Mouse (Mus musculus) limb, embryonic 14.5 days (tissue): ENCODE measurements around the gene 4932438H23Rik. TPM values are rescaled to one million over a fixed set of nuclear protein-coding genes. Genes with fewer than 3 reads are reported as not detected.

Source experiments
- ATAC-seq: fragments of 200-750 bp; cut with Nextera tagmentation; 2 replicates; pipeline ENCODE4 v1.8.0; 2017; ENCODE audit warnings: low read depth, moderate number of reproducible peaks, moderate TSS enrichment; ENCODE audit not compliant: low FRiP score
- DNase-seq: peaks from one replicate; pipeline ENCODE4 v3.0.0-alpha.2; 2015; ENCODE audit warnings: low spot score
- H3K27ac ChIP-seq: fragments of 300-500 bp; sonication (generic); replicated peaks from 2 replicates; pipeline ENCODE4 v1.5.1; 2014; ENCODE audit warnings: low read depth, mild to moderate bottlenecking, low read length, moderate library complexity, mixed read lengths
- H3K27me3 ChIP-seq: fragments of 300-500 bp; sonication (generic); 2 replicates; pipeline ENCODE4 v1.6.1; 2014; ENCODE audit warnings: low read length, mixed read lengths; ENCODE audit not compliant: control insufficient read depth, insufficient read depth
- H3K36me3 ChIP-seq: fragments of 300-500 bp; sonication (generic); 2 replicates; pipeline ENCODE4 v1.6.1; 2014; ENCODE audit warnings: mild to moderate bottlenecking, low read length, moderate library complexity, mixed read lengths; ENCODE audit not compliant: control insufficient read depth, insufficient read depth
- H3K4me1 ChIP-seq: fragments of 300-500 bp; sonication (generic); 2 replicates; pipeline ENCODE4 v1.6.1; 2014; ENCODE audit warnings: antibody characterized with exemption, low read length, mixed read lengths; ENCODE audit not compliant: control insufficient read depth, insufficient read depth
- H3K4me2 ChIP-seq: fragments of 300-500 bp; sonication (generic); replicated peaks from 2 replicates; pipeline ENCODE4 v1.6.1; 2014; ENCODE audit warnings: low read depth, mild to moderate bottlenecking, low read length, moderate library complexity; ENCODE audit not compliant: severe bottlenecking
- H3K4me3 ChIP-seq: fragments of 300-500 bp; sonication (generic); replicated peaks from 2 replicates; pipeline ENCODE4 v1.5.1; 2014; ENCODE audit warnings: low read length
- H3K9ac ChIP-seq: fragments of 300-500 bp; sonication (generic); 2 replicates; pipeline ENCODE4 v1.6.1; 2014; ENCODE audit warnings: mild to moderate bottlenecking, low read depth, low read length, moderate library complexity; ENCODE audit not compliant: severe bottlenecking
- H3K9me3 ChIP-seq: fragments of 300-500 bp; sonication (generic); 2 replicates; pipeline ENCODE4 v1.6.1; 2016; ENCODE audit warnings: low read length; ENCODE audit not compliant: control insufficient read depth
- POLR2A ChIP-seq: fragments of 200-500 bp; IDR thresholded peaks from 2 replicates; pipeline ENCODE4 v1.8.0; 2012; ENCODE audit warnings: inconsistent platforms, mild to moderate bottlenecking, moderate library complexity, borderline replicate concordance; ENCODE audit not compliant: insufficient read depth, insufficient read length; ENCODE audit errors: extremely low read depth
- WGBS: fragments of 180-500 bp; shearing (Covaris S2); extraction: QIAGEN DNeasy Blood & Tissue Kit; methylation state at CpG from one replicate; pipeline ENCODE4 v1.1.7; 2014; 5-methylcytosine and 5-hydroxymethylcytosine counted together
- polyA plus RNA-seq, 2 experiments: library from polyadenylated mRNA; depleted of rRNA in 1 of 2; stranded (reverse) in 1 of 2; unstranded in 1 of 2; fragments of >200 nt; fragmentation: Nextera tagmentation in 1 of 2; extraction: Ambion mirVana in 1 of 2; gene quantifications; 2 replicates each; pipeline versions ENCODE4 v1.2.1 to v1.2.3; 2012 to 2014

The 4932438H23Rik gene
- polyA plus RNA-seq, 2 experiments: 0.32 to 0.45 TPM

GRCm38 (mm10) chr16:91044270-91045182, 50.4 kb downstream of the 4932438H23Rik start, which contains the start of gene Paxbp1:
Gene Paxbp1, minus strand, starts transcription at chr16:91044543.
- DNase-seq: peak; percentile 99
- Histone ChIP-seq H3K27me3 (no peaks in the 10 kb centered on the region), H3K4me3 (peak within 1 kb of the TSS; percentile 85), H3K36me3 (peaks cover 18% of the 10 kb centered on the region), H3K9me3 (no peaks in the 10 kb centered on the region), H3K9ac (peak within 1 kb of the TSS; percentile 93), H3K4me2 (peak within 1 kb of the TSS; percentile 62), H3K27ac (peak within 1 kb of the TSS; percentile 95), H3K4me1 (peaks cover 6% of the 10 kb centered on the region; the same call in 1 of the 2 replicates)
- peak; percentile 85 for TF ChIP-seq POLR2A
- WGBS: 2% methylated on average over 55 of the region's 70 CpGs
- ATAC-seq: peak; percentile 95

DNA sequence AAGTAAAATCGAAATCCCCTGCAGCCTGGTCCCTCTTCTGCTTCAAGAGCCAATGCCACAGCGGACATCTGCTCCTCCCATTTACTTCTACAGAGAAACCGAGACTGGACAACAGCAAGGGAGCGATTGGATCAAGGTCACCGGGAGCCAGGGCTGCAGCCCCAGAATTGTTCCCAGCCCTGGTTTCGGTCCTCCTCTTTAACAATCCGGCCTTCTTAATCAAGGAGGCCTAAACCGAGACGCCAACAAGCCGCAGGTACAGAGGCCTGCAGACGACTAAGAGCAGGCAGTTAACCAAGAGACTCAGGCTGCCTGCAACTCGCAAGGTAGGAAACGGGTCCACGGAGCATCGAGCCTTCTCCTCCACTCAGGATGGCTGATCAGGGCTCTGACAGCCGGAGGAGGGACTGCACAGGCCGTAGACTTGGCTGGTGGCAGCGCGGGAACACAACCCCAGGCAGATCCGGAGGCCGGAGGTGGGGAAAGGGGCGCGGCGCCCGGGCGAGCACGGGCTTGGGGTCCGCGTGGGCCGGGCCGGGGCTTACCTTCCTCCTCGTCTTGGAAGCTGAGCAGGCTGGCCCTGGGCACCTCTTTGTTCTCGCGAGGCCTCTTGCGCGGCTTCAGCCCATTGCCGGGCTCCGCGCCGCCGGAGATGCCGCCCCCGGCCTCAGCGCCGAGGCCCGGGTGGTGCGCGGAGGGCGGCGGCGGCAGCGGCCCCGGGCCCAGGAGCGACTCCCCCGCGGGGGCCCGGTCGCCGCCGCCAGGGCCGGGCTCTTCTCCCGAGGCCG, 51.3 kb downstream of the 4932438H23Rik start:
- Histone ChIP-seq H3K27ac (peak overlapping the region; percentile 95), H3K4me1 (peaks cover 6% of the 10 kb centered on the region; the same call in 1 of the 2 replicates), H3K4me3 (peak overlapping the region; percentile 85), H3K36me3 (peaks cover 26% of the 10 kb centered on the region), H3K9ac (peak overlapping the region; percentile 93), H3K9me3 (no peaks in the 10 kb centered on the region), H3K27me3 (no peaks in the 10 kb centered on the region), H3K4me2 (peak overlapping the region; percentile 62)
- WGBS: under 1% methylated on average over 29 of the region's 63 CpGs
- ATAC-seq (peak; percentile 77), DNase-seq (peak; percentile 29)
- no peak for TF ChIP-seq POLR2A

- DNase-seq (no peak), ATAC-seq (no peak)
- WGBS: 45% methylated on average over 1 of the region's 1 CpGs
- peaks cover 6% of the 10 kb centered on the region; the same call in 1 of the 2 replicates for H3K4me1 ChIP-seq
- H3K4me3 ChIP-seq: peak overlapping the region; percentile 85
- peak overlapping the region; percentile 62 for H3K4me2 ChIP-seq
- H3K27me3 ChIP-seq: no peaks in the 10 kb centered on the region
- no peak for TF ChIP-seq POLR2A
- no peak overlapping the region for H3K27ac ChIP-seq
- H3K9me3 ChIP-seq: no peaks in the 10 kb centered on the region
- H3K9ac ChIP-seq: peak overlapping the region; percentile 93; the same call in 1 of the 2 replicates
- peaks cover 36% of the 10 kb centered on the region for H3K36me3 ChIP-seq
These were observed 52.3 kb downstream of the 4932438H23Rik start for GRCm38 (mm10) chr16:91042640-91043039.

DNA sequence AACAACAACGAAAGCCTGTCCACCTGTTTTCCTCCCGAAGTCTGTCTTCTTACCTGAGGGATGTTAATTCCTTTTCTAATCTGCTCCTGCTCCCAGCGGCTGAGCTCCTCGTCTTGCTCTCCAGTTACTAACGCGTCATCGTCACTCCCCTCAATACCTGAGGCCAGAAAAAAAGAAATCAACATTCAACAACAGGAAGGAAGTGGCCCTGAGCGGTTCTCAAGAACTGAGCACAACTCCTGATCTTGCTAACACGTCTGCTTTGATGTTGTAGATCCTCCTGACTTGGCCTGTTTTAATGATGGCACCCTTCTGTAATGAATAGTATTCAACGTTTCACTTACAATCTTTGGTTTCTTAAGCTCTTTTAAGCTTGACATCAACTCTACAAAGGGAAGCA, 59.1 kb downstream of the 4932438H23Rik start:
- H3K9ac ChIP-seq: no peak overlapping the region
- H3K4me2 ChIP-seq: no peak overlapping the region
- no peaks in the 10 kb centered on the region for H3K9me3 ChIP-seq
- DNase-seq (no peak), ATAC-seq (no peak)
- peaks cover 89% of the 10 kb centered on the region for H3K36me3 ChIP-seq
- H3K4me1 ChIP-seq: no peaks in the 10 kb centered on the region; the same call in 1 of the 2 replicates
- no peak overlapping the region for H3K27ac ChIP-seq
- no peaks in the 10 kb centered on the region for H3K27me3 ChIP-seq
- H3K4me3 ChIP-seq: no peak overlapping the region
- no peak for TF ChIP-seq POLR2A
- 91% methylated on average over 10 of the region's 10 CpGs for WGBS

DNA sequence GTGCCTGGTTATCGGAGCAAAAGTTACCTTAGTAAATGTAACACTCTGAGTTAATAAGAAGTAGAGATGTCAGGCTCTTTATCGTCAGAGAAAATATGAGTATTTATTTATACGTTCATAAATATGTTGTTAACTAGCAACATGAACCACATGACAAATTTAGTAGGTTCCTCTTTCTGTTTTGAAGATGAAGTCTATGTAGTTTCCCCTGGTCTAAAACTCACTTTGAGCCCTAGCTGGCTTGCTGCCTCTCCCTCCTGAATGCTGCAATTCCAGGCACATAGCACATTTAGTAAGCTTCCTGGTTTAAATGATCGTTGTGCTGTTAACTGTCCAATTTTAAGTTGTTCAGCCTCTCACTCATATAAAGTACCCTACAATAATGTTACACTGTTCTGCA, 64.2 kb downstream of the 4932438H23Rik start:
- DNase-seq (no peak), ATAC-seq (no peak)
- Histone ChIP-seq H3K36me3 (peaks cover 88% of the 10 kb centered on the region), H3K4me1 (no peaks in the 10 kb centered on the region), H3K4me3 (no peak overlapping the region), H3K9ac (no peak overlapping the region), H3K27ac (no peak overlapping the region), H3K9me3 (no peaks in the 10 kb centered on the region), H3K4me2 (no peak overlapping the region), H3K27me3 (no peaks in the 10 kb centered on the region)
- no peak for TF ChIP-seq POLR2A
- 89% methylated on average over 4 of the region's 4 CpGs for WGBS
